Mouse (Mus musculus): ENCODE data around the gene Pla2g4f.

Gene Pla2g4f

GRCm38 (mm10) chr2:120279961-120280360 lies 34.0 kb downstream of the Pla2g4f start:
- DNase-seq (ENCODE audit: low spot score): no peak

GRCm38 (mm10) chr2:120276951-120277350 lies 37.0 kb downstream of the Pla2g4f start:
- no peak for DNase-seq (ENCODE audit: low spot score)

GRCm38 (mm10) chr2:120268635-120269034 lies 45.3 kb downstream of the Pla2g4f start:
- DNase-seq (ENCODE audit: low spot score): no peak

- DNase-seq (ENCODE audit: low spot score): no peak
Measured at GRCm38 (mm10) chr2:120265523-120265922, 48.4 kb downstream of the Pla2g4f start.

- DNase-seq (ENCODE audit: low spot score): no peak
Measured at GRCm38 (mm10) chr2:120264858-120265257, 49.1 kb downstream of the Pla2g4f start.

GRCm38 (mm10) chr2:120262876-120263275 lies 51.1 kb downstream of the Pla2g4f start:
- DNase-seq (ENCODE audit: low spot score): no peak

- DNase-seq (ENCODE audit: low spot score): no peak
Measured at GRCm38 (mm10) chr2:120261346-120261745, 52.6 kb downstream of the Pla2g4f start.

- DNase-seq (ENCODE audit: low spot score): no peak
Measured at GRCm38 (mm10) chr2:120256259-120256658, 57.7 kb downstream of the Pla2g4f start.

- no peak for DNase-seq (ENCODE audit: low spot score)
Measured at GRCm38 (mm10) chr2:120252644-120253043, 61.3 kb downstream of the Pla2g4f start.
